Mouse (Mus musculus) v-Abl transformed pro-B cells (cell line): ENCODE results near the gene Rgs9.
"Not testable (repeated sequence)": the region's sequence is repeated elsewhere in the genome, so short reads cannot be mapped to it uniquely, and the experiment has no call there.

ENCODE experiments used
- in situ Hi-C, 2 experiments: fragments of 400-800 bp; cut with MboI; formaldehyde crosslinking; loops; one replicate each; pipeline ENCODE4 v1.15.1; 2025; ENCODE audit not compliant: unreplicated experiment in 2 of 2

Rgs9 gene

DNA sequence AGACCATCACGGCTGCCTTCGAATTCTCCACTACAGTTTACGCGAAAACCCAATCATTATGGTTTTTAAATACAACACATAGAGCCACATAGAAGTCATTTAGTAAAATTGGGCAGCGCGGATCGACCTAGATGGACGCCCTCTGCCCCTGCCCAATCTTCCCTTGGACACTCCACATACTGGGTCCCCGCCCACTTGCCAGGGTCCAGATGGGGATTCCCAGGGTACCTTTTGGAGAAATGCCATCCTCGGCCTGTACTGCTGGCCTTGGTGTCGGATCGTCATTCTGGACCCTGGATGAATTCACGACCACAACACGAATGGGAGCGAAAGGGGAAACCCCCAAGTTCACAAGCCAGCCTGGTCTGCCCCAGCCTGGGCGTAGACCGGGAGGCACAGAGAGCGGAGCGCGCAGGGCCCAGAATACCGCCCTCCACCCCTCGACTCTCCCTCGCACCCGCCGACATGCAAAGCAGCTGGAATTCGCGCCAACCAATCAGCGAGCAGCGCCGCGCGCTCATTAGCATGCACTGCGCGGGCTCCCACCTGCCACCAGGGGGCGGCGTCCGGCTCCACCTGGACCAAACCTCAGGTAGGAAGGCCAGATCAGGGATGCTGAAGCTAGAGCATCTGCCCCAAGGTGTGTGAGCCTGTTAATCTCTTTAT is at the start of gene Rgs9:
Rgs9 (minus strand) TSS at position 420 of the 666 bp plus-strand sequence.
- in situ Hi-C loops = loop anchor here in 1 of 2 experiments (5.0 kb wide), 1 partner anchor 51 kb away; no protein-coding TSS in a partner anchor

DNA sequence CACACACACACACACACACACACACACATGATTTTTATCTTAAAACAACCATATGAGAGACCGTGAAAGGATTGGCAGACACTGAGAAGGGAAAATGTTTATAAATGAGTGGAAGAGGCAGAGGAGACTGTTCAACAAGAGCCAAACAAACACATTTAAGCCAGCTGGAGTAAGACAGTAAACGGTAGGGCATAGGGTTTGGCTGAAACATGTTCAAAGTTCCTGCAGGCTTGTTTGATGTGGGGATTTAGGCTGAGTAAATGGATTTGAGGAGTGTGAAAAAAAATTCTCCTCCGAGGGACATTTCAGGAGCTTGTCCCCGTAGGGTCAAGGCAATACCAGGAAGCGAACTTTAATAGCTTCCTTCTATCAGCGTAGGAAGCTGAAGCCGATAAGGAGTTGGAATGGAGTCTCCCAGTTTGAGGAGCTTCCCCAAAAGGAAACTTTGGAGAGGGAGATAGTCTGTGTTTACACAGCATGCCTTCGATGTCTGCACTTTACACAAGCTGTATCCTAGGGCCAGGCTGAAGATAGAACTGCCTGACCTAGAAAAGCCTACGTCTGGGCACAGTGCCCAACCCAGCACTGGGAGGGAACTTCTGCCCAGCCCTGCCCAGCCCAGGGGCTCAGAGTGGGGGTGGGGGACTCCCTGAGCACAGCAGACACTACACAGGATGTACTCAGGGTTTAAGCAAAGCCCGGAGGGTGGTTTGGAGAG is 49.5 kb upstream of the Rgs9 start:
- in situ Hi-C loops = no loop called here

DNA sequence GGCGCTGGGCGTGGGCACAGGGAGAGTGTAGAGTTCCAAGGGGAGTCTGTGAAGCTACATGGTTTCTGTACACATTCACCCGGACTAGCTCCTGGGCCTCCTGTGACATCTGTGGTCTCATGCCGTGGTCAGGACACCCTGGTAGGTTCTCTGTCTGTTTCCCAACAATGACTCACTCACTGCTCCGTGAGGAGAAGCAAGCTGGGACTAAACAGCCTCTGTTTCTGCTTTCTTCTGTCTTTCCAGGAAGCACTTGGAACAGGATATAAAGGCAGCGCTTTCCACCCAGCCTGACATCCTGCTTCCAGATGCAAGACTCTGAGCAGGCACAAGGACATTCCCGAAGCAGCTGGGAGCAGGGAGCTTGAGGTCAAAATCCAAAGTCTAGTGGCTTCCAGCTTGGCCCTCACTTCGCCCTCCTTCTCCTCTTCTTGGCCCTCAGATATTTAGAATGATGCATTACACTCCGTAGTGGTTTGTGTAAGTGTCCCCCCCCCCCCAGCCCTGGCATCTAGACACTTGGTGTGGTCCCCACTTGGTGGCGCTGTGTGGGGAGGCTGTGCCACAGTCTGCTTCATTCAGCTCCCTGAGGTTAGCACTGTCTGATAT is 46.2 kb upstream of the Rgs9 start:
- in situ Hi-C loops = no loop called here

DNA sequence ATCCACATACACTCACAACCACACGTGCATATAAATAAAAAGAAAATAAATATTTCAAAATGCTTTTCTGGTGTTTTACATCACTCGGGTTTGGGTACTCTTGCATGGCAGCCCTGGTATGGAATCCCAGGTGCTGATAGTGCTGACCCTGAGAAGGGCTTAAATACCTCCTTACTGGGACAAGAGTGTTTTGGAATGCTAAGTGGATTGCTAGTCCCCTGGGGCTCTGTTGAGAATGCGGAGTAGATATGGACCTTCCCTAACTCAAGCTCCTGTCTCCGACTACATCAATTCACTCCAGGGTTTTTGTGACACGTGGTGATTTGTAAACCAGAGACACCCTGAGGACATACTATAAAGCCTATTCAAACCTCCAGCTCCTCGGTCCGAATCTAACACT is 45.6 kb upstream of the Rgs9 start:
- in situ Hi-C loops = no loop called here

DNA sequence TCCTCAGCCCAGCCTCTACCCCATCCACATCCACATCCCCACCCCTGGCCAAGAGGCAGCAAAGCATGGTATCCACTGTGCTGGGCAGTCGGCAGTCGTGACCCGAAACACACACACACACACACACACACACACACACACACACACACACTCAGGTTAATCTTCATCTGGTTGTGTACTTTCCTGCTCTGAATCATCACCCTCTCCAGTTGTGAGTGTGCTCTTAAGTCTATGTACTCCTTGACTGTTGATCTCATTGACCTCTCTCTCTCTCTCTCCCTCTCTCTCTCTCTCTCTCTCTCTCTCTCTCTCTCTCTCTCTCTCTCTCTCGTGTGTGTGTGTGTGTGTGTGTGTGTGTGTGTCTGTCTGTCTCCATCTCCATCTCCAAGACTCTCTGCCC is 44.7 kb upstream of the Rgs9 start:
- in situ Hi-C loops = not testable (repeated sequence)

DNA sequence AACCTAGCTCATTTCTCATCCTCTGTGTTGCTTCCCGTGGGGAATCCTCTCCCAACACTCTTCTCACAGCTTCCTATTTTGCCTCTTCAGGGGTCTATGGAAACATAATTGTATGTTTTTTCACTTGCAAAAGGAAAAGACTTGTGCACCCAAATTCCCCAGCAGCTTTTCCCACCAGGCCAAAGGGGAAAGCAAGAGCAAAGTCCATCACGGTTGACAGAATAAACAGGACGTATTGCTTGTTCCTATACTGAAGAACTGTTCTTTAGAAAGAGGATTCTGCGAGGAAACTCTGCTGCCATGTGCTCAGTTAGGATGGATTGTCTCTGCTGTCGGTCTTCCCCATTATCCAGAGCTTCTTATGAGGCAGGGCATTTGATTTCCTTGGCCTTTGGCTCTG is 42.6 kb upstream of the Rgs9 start:
- in situ Hi-C loops = no loop called here

DNA sequence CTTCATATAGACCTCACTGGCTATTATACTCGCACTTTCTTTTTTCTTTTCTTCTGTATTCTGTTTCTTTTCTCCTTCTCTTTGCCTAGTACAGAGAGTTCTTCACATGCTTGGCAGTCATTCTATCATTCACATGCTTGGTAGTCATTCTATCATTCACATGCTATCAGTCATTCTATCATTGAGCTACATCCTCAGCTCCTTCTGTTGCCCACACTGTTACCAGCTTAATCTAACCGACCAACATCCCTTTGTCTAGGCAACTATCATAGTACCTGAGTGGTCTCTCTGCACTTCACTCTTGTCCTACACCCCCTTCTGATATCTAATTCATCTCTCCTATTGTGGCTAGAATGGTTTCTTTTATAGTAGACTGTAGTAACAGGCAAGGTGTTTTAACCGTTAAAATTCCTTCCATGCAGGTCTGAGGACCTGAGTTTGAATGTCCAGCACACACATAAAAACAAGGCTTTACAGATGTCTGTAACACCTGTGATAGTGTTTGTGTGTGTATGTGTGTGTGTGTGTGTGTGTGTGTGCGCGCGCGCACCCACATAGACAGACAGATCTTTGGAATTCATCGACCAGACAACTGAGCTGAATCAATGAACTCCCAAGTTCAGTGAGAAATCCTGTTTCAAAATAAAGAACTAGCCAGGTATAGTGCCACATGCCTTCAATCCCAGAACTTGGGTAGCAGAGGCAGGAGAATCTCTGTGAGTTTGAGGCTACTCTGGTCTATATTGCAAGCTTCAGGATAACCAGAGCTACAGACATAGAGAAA is 41.4 kb upstream of the Rgs9 start:
- in situ Hi-C loops = no loop called here

DNA sequence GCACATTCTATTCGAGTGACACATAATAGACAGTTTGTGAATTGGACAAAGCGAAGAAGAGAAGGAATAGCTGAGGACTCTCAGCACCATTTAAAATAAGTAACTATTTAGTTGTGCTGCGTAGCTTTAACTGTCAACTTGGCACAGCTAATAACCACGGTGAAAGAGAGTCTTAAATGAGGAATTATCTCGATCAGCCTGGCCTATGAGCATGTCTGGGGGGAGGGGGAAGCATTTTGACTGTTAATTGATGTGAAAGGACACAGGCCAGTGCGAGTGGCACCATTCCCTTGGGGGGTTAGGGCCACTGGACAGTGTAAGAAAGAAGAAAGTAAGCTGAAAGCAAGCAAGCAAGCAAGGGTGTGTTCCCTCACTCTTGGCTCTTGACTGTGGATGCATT is 38.0 kb upstream of the Rgs9 start:
- in situ Hi-C loops = no loop called here

DNA sequence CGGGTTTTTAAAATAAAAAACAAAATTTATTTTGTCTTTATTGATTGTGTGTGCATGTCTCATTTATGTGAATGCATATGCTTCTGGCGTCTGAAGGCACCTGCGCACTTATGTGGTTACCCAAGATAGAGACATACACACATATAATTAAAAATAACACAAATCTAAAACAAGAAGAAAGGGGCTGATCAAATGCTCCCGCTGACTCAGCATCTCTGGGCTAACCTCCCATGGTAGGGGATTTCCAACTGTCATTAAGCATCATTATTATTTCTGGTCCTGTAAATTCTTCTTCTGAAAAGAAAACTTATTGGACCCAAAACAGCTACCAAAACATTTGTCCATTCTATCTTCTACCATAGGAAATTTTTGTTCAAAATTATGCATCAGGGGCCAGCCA is 36.8 kb upstream of the Rgs9 start:
- in situ Hi-C loops = loop anchor here (5.0 kb wide), 1 partner anchor 93 kb away; the partner anchor contains the start of gene Amz2 (in 2 of the 2)

DNA sequence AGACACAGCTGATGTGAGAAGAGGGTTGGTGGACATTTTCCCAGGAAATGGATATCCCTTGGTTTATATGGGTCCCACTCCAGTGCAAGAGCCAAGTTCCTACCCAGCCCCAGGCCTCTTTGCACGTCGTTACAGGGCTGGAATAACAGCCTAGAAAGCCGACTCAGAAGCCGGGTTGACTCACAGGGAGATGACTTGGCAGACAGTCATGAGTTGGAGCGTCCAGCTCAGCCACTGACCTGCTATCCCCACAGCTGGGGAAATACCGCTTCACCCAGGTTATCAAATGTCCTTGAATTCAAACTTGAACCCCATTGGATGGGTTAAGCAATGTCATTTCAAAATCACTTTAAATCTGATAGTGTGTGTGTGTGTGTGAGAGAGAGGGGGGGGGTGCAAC is 34.8 kb upstream of the Rgs9 start:
- in situ Hi-C loops = loop anchor here (5.0 kb wide), 1 partner anchor 95 kb away; the partner anchor contains the start of gene Amz2 (in 2 of the 2)

DNA sequence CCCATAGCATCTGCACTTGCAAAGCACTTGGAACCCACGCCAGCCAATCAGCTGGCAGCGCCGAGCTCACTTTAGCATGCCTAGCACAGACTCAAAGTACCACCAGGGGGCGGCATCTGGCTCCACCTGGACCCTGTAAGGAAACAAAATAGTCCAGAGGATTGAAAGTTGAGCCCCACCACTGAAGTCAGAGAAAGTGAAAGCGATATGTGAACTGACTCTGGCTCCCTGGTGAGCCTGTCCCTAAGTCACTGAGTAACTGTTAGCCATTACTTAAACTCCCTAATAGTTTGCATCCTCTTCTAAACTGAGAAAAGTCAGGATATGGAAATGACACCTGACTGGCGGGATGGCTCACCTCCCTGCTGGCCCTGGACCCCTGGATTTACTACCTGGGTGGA is 33.5 kb upstream of the Rgs9 start:
- in situ Hi-C loops = loop anchor here (5.0 kb wide), 1 partner anchor 96 kb away; the partner anchor contains the start of gene Amz2 (in 2 of the 2)

DNA sequence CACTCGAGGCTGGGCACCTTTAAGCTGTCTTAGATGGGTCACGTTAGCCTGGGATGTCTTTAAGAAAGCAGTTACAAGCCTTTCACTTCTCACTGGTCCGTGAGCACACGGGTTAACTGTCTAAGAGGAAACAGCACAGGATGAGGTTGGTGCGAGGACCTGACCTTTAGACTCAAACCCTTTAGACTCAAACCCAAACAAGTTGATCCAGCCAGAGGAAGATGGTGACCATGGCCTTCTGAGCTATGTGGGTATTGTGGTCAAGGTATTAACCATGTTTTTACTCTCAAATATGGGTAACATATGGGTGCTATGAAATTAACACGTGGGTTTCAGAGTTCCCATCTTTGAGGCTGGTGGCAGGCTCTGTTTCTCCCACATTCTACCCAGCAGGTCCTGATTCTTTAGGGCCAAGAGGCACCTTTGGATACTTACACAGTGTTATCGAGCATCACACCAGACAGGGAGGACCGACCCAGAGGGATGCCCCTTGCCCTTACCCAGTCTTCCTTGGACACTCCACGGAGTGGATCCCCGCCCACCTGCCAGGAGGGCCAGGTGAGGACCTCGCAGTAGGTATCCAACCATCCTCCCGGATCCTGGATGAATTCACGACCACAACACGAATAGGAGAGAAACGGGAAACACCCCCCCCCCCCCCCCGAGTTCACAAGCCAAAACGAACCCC is 32.9 kb upstream of the Rgs9 start:
- in situ Hi-C loops = loop anchor here (5.0 kb wide), 1 partner anchor 96 kb away; the partner anchor contains the start of gene Amz2 (in 2 of the 2)

DNA sequence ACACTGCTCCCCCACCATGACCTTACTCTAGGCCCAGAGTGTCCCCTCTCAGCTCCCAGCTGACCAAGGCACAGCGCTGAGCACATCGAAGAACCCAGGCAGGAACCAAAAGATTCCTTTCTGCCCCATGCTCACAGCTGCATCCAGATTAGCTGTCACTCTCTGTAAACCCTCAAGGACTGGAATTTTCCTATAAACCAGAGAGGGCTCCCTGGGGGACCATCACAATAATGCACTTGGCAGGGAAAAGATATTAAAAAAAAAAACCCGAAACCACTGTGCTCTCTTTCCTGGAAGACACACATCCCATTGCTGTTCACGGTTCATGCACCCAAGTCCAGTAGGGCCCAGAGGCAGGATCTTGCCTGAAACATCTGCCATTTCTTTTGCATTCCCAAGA is 31.4 kb upstream of the Rgs9 start:
- in situ Hi-C loops = no loop called here

DNA sequence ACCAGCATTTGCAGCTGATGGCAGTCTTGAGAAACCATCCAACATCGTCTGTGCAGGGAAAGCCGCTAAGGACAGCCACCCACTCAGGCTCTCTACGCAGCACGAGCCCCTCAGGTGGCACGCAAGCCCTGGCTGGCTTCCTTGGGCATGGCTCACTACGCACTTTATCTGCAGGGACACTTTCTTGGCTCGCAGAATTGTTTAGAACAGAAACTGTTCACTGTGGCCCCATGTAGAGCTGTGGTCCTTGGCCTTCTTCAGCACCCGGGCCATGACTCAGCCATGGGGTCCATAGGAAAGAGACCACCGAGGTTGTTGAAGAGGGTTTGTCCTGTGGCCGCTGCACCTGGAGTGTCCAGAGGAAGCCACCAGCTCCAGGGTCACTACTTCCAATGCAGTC is 30.0 kb upstream of the Rgs9 start:
- in situ Hi-C loops = no loop called here

DNA sequence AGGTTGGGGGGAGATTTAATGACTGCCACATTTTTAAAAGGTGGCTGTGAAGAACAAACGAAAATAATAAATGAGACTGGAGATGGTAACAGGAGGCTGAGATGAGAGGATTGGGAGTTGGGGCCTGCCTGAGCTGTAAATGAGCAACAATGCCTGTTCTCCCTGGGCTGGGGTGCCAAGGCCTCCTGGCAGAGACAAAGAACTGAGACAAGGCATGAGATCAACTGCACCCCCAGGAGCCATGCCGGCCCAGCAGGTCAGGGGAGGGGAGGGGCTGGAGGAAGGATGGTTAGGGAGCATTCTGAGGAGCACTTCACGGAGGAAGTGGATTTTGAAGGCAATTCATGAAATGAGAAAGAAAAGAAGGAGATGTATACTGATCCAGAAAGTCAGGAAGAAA is 29.5 kb upstream of the Rgs9 start:
- in situ Hi-C loops = no loop called here

DNA sequence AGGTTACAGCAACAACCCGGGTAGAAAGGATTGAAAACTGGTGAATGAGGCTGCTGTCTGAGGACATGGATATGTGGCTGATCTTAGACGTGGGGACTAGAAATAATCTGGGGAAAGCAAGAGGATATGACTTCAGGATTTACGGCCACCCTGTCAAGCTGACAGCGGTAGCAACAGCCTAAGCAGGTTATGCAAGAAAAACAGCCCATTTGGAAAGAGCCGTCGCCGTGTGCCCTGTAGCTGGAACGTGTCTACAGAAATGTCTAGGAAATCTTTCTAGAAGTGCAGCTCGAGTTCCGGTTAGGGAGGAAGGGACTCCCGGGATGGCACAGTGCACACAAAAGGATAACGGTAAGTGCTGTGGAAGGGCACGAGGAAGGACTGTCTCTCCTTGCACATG is 28.3 kb upstream of the Rgs9 start:
- in situ Hi-C loops = no loop called here

DNA sequence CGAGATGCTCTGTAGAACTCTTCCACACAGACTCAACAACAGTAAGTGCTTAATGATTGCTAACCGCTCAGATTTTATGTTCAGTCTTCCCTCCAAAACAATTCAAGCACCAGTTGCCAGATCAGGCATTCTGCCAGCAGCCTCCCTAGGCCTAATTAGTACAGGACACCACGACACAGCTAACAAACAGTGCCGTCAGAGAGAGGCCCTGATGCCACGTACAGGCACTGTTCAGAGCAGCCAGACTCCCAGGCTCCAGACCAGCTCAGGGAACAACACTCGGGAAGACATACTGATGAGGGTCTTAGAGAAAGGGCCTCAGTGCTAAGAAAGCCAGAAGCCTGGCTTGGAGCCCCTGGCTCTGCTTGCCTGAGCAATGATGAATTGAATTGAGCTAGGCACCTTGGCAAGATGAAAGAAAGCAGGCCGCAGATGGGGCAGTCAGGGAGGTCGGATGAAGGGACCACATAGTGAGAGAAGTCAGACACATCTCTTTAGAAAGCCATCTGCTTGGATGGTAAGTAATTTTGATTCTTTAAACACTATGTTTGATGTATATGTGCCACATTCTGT is 22.5 kb upstream of the Rgs9 start:
- in situ Hi-C loops = loop anchor here (5.0 to 25.0 kb wide), 2 partner anchors 267 to 542 kb away; no protein-coding TSS in a partner anchor

DNA sequence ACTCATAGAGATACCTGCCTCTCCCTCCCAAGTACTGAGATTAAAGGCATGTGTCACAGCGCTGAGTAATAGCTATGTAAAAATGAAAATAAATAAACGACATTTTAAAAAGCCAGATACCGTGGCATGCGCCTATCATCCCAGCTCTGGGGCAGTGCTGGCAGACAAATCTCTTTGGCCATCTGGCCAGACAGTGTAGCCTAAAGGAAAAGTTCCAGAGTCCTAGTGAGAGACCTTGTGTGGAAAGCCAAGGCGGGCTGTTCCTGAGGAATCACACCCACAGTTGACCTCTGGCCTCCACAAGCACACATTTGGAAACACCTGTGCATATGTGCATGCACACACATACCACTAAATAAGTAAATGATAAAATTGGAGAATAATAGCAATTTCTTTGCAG is 22.0 kb upstream of the Rgs9 start:
- in situ Hi-C loops = loop anchor here (5.0 to 25.0 kb wide), 4 partner anchors 73 to 542 kb away; no protein-coding TSS in a partner anchor

DNA sequence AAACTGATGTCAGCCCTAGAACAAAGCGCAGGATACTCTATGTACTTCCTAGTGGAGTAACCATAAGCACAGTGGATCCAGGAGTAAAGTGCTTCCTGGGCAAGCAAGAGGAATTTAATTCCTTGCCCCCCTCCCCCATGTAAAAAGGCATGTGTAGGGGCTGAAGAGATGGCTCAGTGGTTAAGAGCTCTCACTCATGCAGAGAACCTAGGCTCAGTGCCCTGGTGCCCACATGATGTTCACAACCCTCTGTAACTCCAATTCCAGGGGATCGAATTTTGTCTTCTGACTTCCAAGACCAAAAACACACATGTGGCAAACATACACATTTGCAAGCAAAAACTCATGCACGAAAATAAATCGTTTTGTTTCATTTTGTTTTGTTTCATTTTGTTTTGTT is 21.5 kb upstream of the Rgs9 start:
- in situ Hi-C loops = loop anchor here (5.0 to 25.0 kb wide), 4 partner anchors 72 to 543 kb away; no protein-coding TSS in a partner anchor

DNA sequence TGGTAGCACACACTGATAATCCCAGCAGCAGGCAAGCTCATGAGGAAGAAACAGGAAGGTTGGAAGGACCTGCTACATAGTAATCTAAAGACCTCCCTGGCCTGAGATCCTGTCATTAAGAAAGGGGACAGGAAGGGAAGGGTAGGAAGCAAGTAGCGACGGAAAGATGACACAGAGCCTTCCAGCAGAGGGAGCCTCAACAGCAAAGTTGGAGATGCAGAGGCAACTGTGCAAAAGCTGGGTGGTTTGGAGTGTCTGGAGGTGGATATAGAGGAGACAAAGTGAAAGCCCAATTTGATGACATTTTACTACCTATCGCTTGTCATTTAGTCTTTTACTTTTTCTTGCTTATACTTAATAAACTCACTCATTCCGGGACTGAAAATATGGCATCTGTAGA is 19.0 kb upstream of the Rgs9 start:
- in situ Hi-C loops = loop anchor here (5.0 to 25.0 kb wide), 4 partner anchors 70 to 545 kb away; no protein-coding TSS in a partner anchor
